Mouse (Mus musculus): ENCODE data around the gene Tanc1. TPM values are rescaled to one million over a fixed set of nuclear protein-coding genes. Genes with fewer than 3 reads are reported as not detected.

The Tanc1 gene
- total and polyA plus RNA-seq, 3 experiments = 8.1 to 26.2 (median 25.6) TPM

GRCm38 (mm10) chr2:59598286-59598685 lies 13.6 kb upstream of the Tanc1 start:
- TF ChIP-seq EP300 (IDR thresholded peaks at IDR 0.05; ENCODE audit: insufficient read depth, low read depth, low read length) (no peak), POLR2A (IDR thresholded peaks at IDR 0.05; ENCODE audit: insufficient read depth, low read depth, low read length) (no peak), CTCF (IDR thresholded peaks at IDR 0.05) (no peak)
- no peaks in the 10 kb centered on the region for H3K36me3 ChIP-seq (ENCODE audit: control insufficient read depth, insufficient read depth, low read length)
- 95% methylated on average over 6 of the region's 6 CpGs for WGBS

GRCm38 (mm10) chr2:59598894-59599293 lies 12.9 kb upstream of the Tanc1 start:
- Histone ChIP-seq H3K79me2 (replicated peaks; ENCODE audit: control insufficient read depth, insufficient read depth, low read length) (no peaks in the 10 kb centered on the region), H3K4me1 (ENCODE audit: control insufficient read depth, insufficient read depth, low read length) (no peaks in the 10 kb centered on the region; the same call in 1 of the 2 replicates), H3K9ac (ENCODE audit: low read depth, low read length) (no peak overlapping the region), H3K4me3 (no peak overlapping the region), H3K27ac (no peak overlapping the region), H3K27me3 (ENCODE audit: control insufficient read depth, insufficient read depth, low read length) (no peaks in the 10 kb centered on the region), H3K36me3 (ENCODE audit: control insufficient read depth, insufficient read depth, low read length) (no peaks in the 10 kb centered on the region)
- DNase-seq = no peak
- intact Hi-C loops (cut with DNase I) = no loop called here
- 44% methylated on average over 4 of the region's 4 CpGs for WGBS
- TF ChIP-seq EP300 (IDR thresholded peaks at IDR 0.05; ENCODE audit: insufficient read depth, low read depth, low read length) (no peak), CTCF (IDR thresholded peaks at IDR 0.05) (no peak), POLR2A (IDR thresholded peaks at IDR 0.05; ENCODE audit: insufficient read depth, low read depth, low read length) (no peak)

More at GRCm38 (mm10) chr2:59598286-59598685, 13.6 kb upstream of the Tanc1 start:
- no peaks in the 10 kb centered on the region; the same call in 1 of the 2 replicates for H3K4me1 ChIP-seq (ENCODE audit: control insufficient read depth, insufficient read depth, low read length)
- no peak overlapping the region for H3K4me3 ChIP-seq
- H3K27me3 ChIP-seq (ENCODE audit: control insufficient read depth, insufficient read depth, low read length) = no peaks in the 10 kb centered on the region
- no peak overlapping the region for H3K9ac ChIP-seq (ENCODE audit: low read depth, low read length)
- no peaks in the 10 kb centered on the region for H3K79me2 ChIP-seq (replicated peaks; ENCODE audit: control insufficient read depth, insufficient read depth, low read length)
- DNase-seq = no peak
- H3K27ac ChIP-seq = no peak overlapping the region
- intact Hi-C loops (cut with DNase I) = no loop called here

GRCm38 (mm10) chr2:59599338-59600111 lies 12.3 kb upstream of the Tanc1 start:
- H3K4me3 ChIP-seq = no peak overlapping the region
- TF ChIP-seq CTCF (IDR thresholded peaks at IDR 0.05) = no peak
- TF ChIP-seq EP300 (IDR thresholded peaks at IDR 0.05; ENCODE audit: insufficient read depth, low read depth, low read length) = no peak
- no peak for TF ChIP-seq POLR2A (IDR thresholded peaks at IDR 0.05; ENCODE audit: insufficient read depth, low read depth, low read length)
- H3K4me1 ChIP-seq (ENCODE audit: control insufficient read depth, insufficient read depth, low read length) = no peaks in the 10 kb centered on the region; the same call in 1 of the 2 replicates
- H3K27ac ChIP-seq = no peak overlapping the region
- H3K36me3 ChIP-seq (ENCODE audit: control insufficient read depth, insufficient read depth, low read length) = no peaks in the 10 kb centered on the region
- intact Hi-C loops (cut with DNase I) = no loop called here
- H3K27me3 ChIP-seq (ENCODE audit: control insufficient read depth, insufficient read depth, low read length) = no peaks in the 10 kb centered on the region
- H3K79me2 ChIP-seq (replicated peaks; ENCODE audit: control insufficient read depth, insufficient read depth, low read length) = no peaks in the 10 kb centered on the region
- WGBS = 10% methylated on average over 6 of the region's 7 CpGs
- peak in 1 of 2 experiments; percentile 9 for DNase-seq
- H3K9ac ChIP-seq (ENCODE audit: low read depth, low read length) = no peak overlapping the region

GRCm38 (mm10) chr2:59600123-59600840 lies 11.6 kb upstream of the Tanc1 start:
- peak; percentile 56 to 62 for DNase-seq
- 69% methylated on average over 19 of the region's 19 CpGs for WGBS
- no peak overlapping the region for H3K27ac ChIP-seq

GRCm38 (mm10) chr2:59600980-59601379 lies 10.9 kb upstream of the Tanc1 start:
- no peaks in the 10 kb centered on the region for H3K79me2 ChIP-seq (replicated peaks; ENCODE audit: control insufficient read depth, insufficient read depth, low read length)
- H3K4me3 ChIP-seq = no peak overlapping the region
- no peaks in the 10 kb centered on the region for H3K36me3 ChIP-seq (ENCODE audit: control insufficient read depth, insufficient read depth, low read length)
- no peak for DNase-seq
- no peaks in the 10 kb centered on the region for H3K27me3 ChIP-seq (ENCODE audit: control insufficient read depth, insufficient read depth, low read length)
- intact Hi-C loops (cut with DNase I) = no loop called here
- TF ChIP-seq POLR2A (IDR thresholded peaks at IDR 0.05; ENCODE audit: insufficient read depth, low read depth, low read length) (no peak), EP300 (IDR thresholded peaks at IDR 0.05; ENCODE audit: insufficient read depth, low read depth, low read length) (no peak), CTCF (IDR thresholded peaks at IDR 0.05) (no peak)
- H3K27ac ChIP-seq = no peak overlapping the region
- H3K4me1 ChIP-seq (ENCODE audit: control insufficient read depth, insufficient read depth, low read length) = no peaks in the 10 kb centered on the region; the same call in 1 of the 2 replicates
- WGBS = 60% methylated on average over 2 of the region's 2 CpGs
- H3K9ac ChIP-seq (ENCODE audit: low read depth, low read length) = no peak overlapping the region

More at GRCm38 (mm10) chr2:59600123-59600840, 11.6 kb upstream of the Tanc1 start:
- H3K4me3 ChIP-seq = no peak overlapping the region
- H3K36me3 ChIP-seq (ENCODE audit: control insufficient read depth, insufficient read depth, low read length) = no peaks in the 10 kb centered on the region
- H3K9ac ChIP-seq (ENCODE audit: low read depth, low read length) = no peak overlapping the region
- no peaks in the 10 kb centered on the region for H3K27me3 ChIP-seq (ENCODE audit: control insufficient read depth, insufficient read depth, low read length)
- intact Hi-C loops (cut with DNase I) = no loop called here
- H3K79me2 ChIP-seq (replicated peaks; ENCODE audit: control insufficient read depth, insufficient read depth, low read length) = no peaks in the 10 kb centered on the region
- TF ChIP-seq POLR2A (IDR thresholded peaks at IDR 0.05; ENCODE audit: insufficient read depth, low read depth, low read length) (no peak), CTCF (IDR thresholded peaks at IDR 0.05) (no peak), EP300 (IDR thresholded peaks at IDR 0.05; ENCODE audit: insufficient read depth, low read depth, low read length) (no peak)
- H3K4me1 ChIP-seq (ENCODE audit: control insufficient read depth, insufficient read depth, low read length) = no peaks in the 10 kb centered on the region; the same call in 1 of the 2 replicates
